Mouse (Mus musculus) small intestine, adult 10 weeks (tissue): ENCODE results near the gene Fam76b. TPM values are rescaled to one million over a fixed set of nuclear protein-coding genes. Genes with fewer than 3 reads are reported as not detected.

Experiments used
- polyA plus RNA-seq: library from polyadenylated mRNA; stranded (reverse); fragments of 350-450 nt; fragmentation: Illumina TruSeq; extraction: RNeasy Lipid Tissue Mini Kit (QIAGEN cat#74804); gene quantifications from one replicate; pipeline ENCODE4 v1.2.3, GENCODE M21; 2014; ENCODE audit warnings: low replicate concordance

Gene Fam76b
- 82.2 TPM for polyA plus RNA-seq

GRCm38 (mm10) chr9:13827406-13828086 lies at the start of gene Fam76b:
Fam76b (plus strand) TSS chr9:13827716.

GRCm38 (mm10) chr9:13826832-13827405 lies 597 bp upstream of the Fam76b start, which contains the start of gene Cep57:
Cep57 (minus strand) TSS chr9:13827107.

Other genes with a start within 250 kb of the Fam76b start
- gene Mtmr2, start 79.3 kb upstream of the Fam76b start, polyA plus RNA-seq: 58.6 TPM
- gene Cep57, start 609 bp upstream of the Fam76b start, polyA plus RNA-seq: 52.1 TPM